Mouse (Mus musculus) erythroblast, embryonic 14.5 days (primary cell): ENCODE results near the gene Sec24d.

Experiments
- GATA1 ChIP-seq: IDR thresholded peaks from 2 replicates; pipeline ENCODE4 v1.6.1; 2012; ENCODE audit warnings: low read length, inconsistent platforms, mixed read lengths
- TAL1 ChIP-seq: IDR thresholded peaks from 3 replicates; pipeline ENCODE4 v1.6.1; 2012; ENCODE audit warnings: low read length, inconsistent platforms, mixed read lengths

DNA sequence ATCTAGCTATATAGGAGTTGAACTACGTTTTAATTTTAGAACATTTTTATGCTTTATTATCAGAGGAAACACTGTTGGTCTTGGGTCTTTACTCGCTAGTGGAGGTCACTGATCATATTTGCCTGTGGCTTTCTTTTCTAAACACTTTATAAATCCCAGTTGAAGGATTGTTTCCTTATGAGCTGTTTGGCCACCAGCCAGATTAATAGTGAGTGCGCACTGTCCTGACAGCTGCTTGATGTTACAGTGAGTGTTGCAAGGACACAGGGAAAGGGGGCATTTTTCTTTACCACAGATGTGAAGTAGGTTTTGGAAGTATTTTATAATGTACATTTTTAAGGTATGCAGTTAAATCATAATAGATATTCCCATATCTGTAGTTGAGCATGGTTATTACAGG lies 68.2 kb downstream of the Sec24d start:
- TF ChIP-seq TAL1 (no peak), GATA1 (no peak)
